Mouse (Mus musculus) heart, postnatal 0 days (tissue): ENCODE measurements at regions not wholly inside any gene's neighbourhood (a gene's known extent, or its start where the extent isn't known, plus 50 kb on each side); places are given as distances from the start of the nearest gene placed in this dataset.

Source experiments
- CTCF ChIP-seq: IDR thresholded peaks from 2 replicates; pipeline ENCODE4 v1.5.1; 2016; ENCODE audit warnings: antibody characterized with exemption, control low read depth, low read depth
- EP300 ChIP-seq: IDR thresholded peaks from 2 replicates; pipeline ENCODE4 v1.6.1; 2016; ENCODE audit warnings: antibody characterized with exemption, low read depth

- TF ChIP-seq CTCF = no peak
- no peak for TF ChIP-seq EP300
Observed at GRCm38 (mm10) chr4:87467600-87467999, 237.3 kb upstream of the Slc24a2 start.
